In genomic region chr8:61247270-61248025, GRCm38 (mm10) we compare ENCODE assay signal across 7 mouse cellular contexts. TPM values are rescaled to one million over a fixed set of nuclear protein-coding genes. Genes with fewer than 3 reads are reported as not detected.
A peak's percentile ranks its signal among the peaks of the same experiment; 100 is the strongest.
DNase-seq lines count a peak whose midpoint lies in the region; ATAC-seq and TF ChIP-seq lines count a peak whose summit lies in the region.

No protein-coding gene starts in this region.

- peaks cover 24% of the 10 kb centered on the region; the same call in 1 of the 2 replicates for H3K9me3 ChIP-seq in embryonic facial prominence, embryonic 10.5 days
- peaks cover 19% of the 10 kb centered on the region for H3K9me3 ChIP-seq in heart, embryonic 16.5 days (replicated peaks; ENCODE audit: control insufficient read depth, low read length)
- H3K9me3 ChIP-seq in liver, postnatal 0 days (ENCODE audit: low read length), result peaks cover 13% of the 10 kb centered on the region

- peak; percentile 60; the same call in 1 of the 2 replicates for ATAC-seq in heart, embryonic 16.5 days (replicated peaks; ENCODE audit: extremely low read depth, insufficient read depth, low FRiP score)
- no peak for ATAC-seq in liver, postnatal 0 days

- H3K27me3 ChIP-seq in embryonic facial prominence, embryonic 10.5 days (replicated peaks; ENCODE audit: low read depth, poor library complexity, severe bottlenecking), result no peaks in the 10 kb centered on the region
- no peaks in the 10 kb centered on the region for H3K27me3 ChIP-seq in heart, embryonic 16.5 days (ENCODE audit: control insufficient read depth, insufficient read depth, low read length)
- H3K27me3 ChIP-seq in liver, postnatal 0 days (ENCODE audit: insufficient read depth, low read length), result no peaks in the 10 kb centered on the region

- TF ChIP-seq EP300 in liver, postnatal 0 days (IDR thresholded peaks at IDR 0.05; ENCODE audit: low read depth), result no peak

- H3K9ac ChIP-seq in heart, embryonic 16.5 days (ENCODE audit: low read length), result no peak overlapping the region
- H3K9ac ChIP-seq in liver, postnatal 0 days (replicated peaks), result no peak overlapping the region

- peak; percentile 56 for DNase-seq in ZHBTc4 (ENCODE audit: low read depth, low spot score)
- DNase-seq in embryonic facial prominence, embryonic 10.5 days (ENCODE audit: low spot score), result peak; percentile 50
- DNase-seq in mesoderm, embryonic 11.5 days (ENCODE audit: low read depth, low spot score), result peak; percentile 48
- DNase-seq in left cerebral cortex, adult 18-20 months (ENCODE audit: low spot score in 2 of 2), result no peak
- DNase-seq in layer of hippocampus, adult 9-11 months, result no peak
- no peak for DNase-seq in liver, postnatal 0 days

- H3K36me3 ChIP-seq in embryonic facial prominence, embryonic 10.5 days (replicated peaks), result peaks cover 52% of the 10 kb centered on the region
- peaks cover 12% of the 10 kb centered on the region for H3K36me3 ChIP-seq in heart, embryonic 16.5 days (ENCODE audit: control insufficient read depth, insufficient read depth)
- H3K36me3 ChIP-seq in liver, postnatal 0 days (replicated peaks; ENCODE audit: insufficient read depth, low read length), result 0 out of 2 replicates have a peak, but pooled peaks cover 2% of the 10 kb centered on the region

- no peak overlapping the region for H3K4me3 ChIP-seq in embryonic facial prominence, embryonic 10.5 days
- no peak overlapping the region for H3K4me3 ChIP-seq in heart, embryonic 16.5 days (ENCODE audit: low read length)
- H3K4me3 ChIP-seq in liver, postnatal 0 days (ENCODE audit: low read depth, low read length), result no peak overlapping the region

- TF ChIP-seq CTCF in liver, postnatal 0 days (IDR thresholded peaks at IDR 0.05; ENCODE audit: low read depth), result no peak

- H3K4me2 ChIP-seq in heart, embryonic 16.5 days (ENCODE audit: low read depth, low read length), result 0 out of 2 replicates have a peak overlapping the region, but pooled peaks have one; percentile 15
- no peak overlapping the region for H3K4me2 ChIP-seq in liver, postnatal 0 days (ENCODE audit: low read depth, low read length)

- H3K27ac ChIP-seq in embryonic facial prominence, embryonic 10.5 days (replicated peaks), result peak overlapping the region; percentile 66
- peak overlapping the region; percentile 10 for H3K27ac ChIP-seq in heart, embryonic 16.5 days (ENCODE audit: low read length)
- no peak overlapping the region for H3K27ac ChIP-seq in liver, postnatal 0 days (ENCODE audit: low read depth)

- peaks cover 29% of the 10 kb centered on the region for H3K4me1 ChIP-seq in embryonic facial prominence, embryonic 10.5 days
- H3K4me1 ChIP-seq in heart, embryonic 16.5 days (ENCODE audit: control insufficient read depth, insufficient read depth, low read length), result peaks cover 14% of the 10 kb centered on the region
- H3K4me1 ChIP-seq in liver, postnatal 0 days (ENCODE audit: insufficient read depth), result no peaks in the 10 kb centered on the region

- 58% methylated on average over 13 of the region's 13 CpGs for WGBS in embryonic facial prominence, embryonic 10.5 days
- 54% methylated on average over 13 of the region's 13 CpGs for WGBS in heart, embryonic 16.5 days
- WGBS in liver, postnatal 0 days (ENCODE audit: insufficient replicate concordance), result 71% methylated on average over 13 of the region's 13 CpGs

RNA-seq across cellular contexts. Expression of gene Sh3rf1, which starts 23.8 kb away (rescaled TPM):
- 17.0 and 17.4 TPM in 2 replicates for polyA plus RNA-seq in embryonic facial prominence, embryonic 10.5 days (2016; fragmentation: Nextera tagmentation; extraction: Ambion mirVana)
- 4.9 and 5.3 TPM in 2 replicates for polyA plus RNA-seq in heart, embryonic 16.5 days (2015; fragmentation: Nextera tagmentation; extraction: Ambion mirVana)
- total RNA-seq in left cerebral cortex, adult 18-20 months (2021), result 10 to 100 TPM; 38.7 to 39.5 TPM
- 0.97 and 1.6 TPM in 2 replicates for polyA plus RNA-seq in liver, postnatal 0 days (2015; fragmentation: Nextera tagmentation; extraction: Ambion mirVana)

Comparison
In these comparisons a context has a peak if more than half of its experiments do, and no peak if none do; other contexts are left out.
1. DNase-seq: peak in ZHBTc4 (single experiment), embryonic facial prominence, embryonic 10.5 days (single experiment) and mesoderm, embryonic 11.5 days (single experiment); none in left cerebral cortex, adult 18-20 months (0 of 2), layer of hippocampus, adult 9-11 months (single experiment) and liver, postnatal 0 days (single experiment).